Mouse (Mus musculus): Measurements from ENCODE around the gene Cntn1. TPM values are rescaled to one million over a fixed set of nuclear protein-coding genes. Genes with fewer than 3 reads are reported as not detected.
"Not testable (repeated sequence)": the region's sequence is repeated elsewhere in the genome, so short reads cannot be mapped to it uniquely, and the experiment has no call there.

Gene Cntn1
- total RNA-seq, 2 experiments from 2014 or later = 409 to 418 TPM

GRCm38 (mm10) chr15:92268341-92268740 lies 217.4 kb downstream of the Cntn1 start:
- DNase-seq (ENCODE audit: low spot score in 2 of 2) = no peak

- DNase-seq (ENCODE audit: low spot score in 2 of 2) = no peak
These were observed 217.9 kb downstream of the Cntn1 start for GRCm38 (mm10) chr15:92268741-92269322.

GRCm38 (mm10) chr15:92271801-92272365 lies 220.9 kb downstream of the Cntn1 start:
- no peak for DNase-seq (ENCODE audit: low spot score in 2 of 2)

GRCm38 (mm10) chr15:92276826-92277225 lies 225.9 kb downstream of the Cntn1 start:
- no peak for DNase-seq (ENCODE audit: low spot score in 2 of 2)

- no peak for DNase-seq (ENCODE audit: low spot score in 2 of 2)
These were observed 227.0 kb downstream of the Cntn1 start for GRCm38 (mm10) chr15:92277984-92278383.

- peak in 1 of 2 experiments; percentile 10 for DNase-seq (ENCODE audit: low spot score in 2 of 2)
These were observed 230.0 kb downstream of the Cntn1 start for GRCm38 (mm10) chr15:92280966-92281365.

- DNase-seq (ENCODE audit: low spot score in 2 of 2) = no peak
These were observed 236.7 kb downstream of the Cntn1 start for GRCm38 (mm10) chr15:92287616-92288015.

GRCm38 (mm10) chr15:92296479-92296878 lies 245.5 kb downstream of the Cntn1 start:
- no peak for DNase-seq (ENCODE audit: low spot score in 2 of 2)

- DNase-seq (ENCODE audit: low spot score in 2 of 2) = peak; percentile 11 to 64
These were observed 251.8 kb downstream of the Cntn1 start for GRCm38 (mm10) chr15:92302796-92303195.

GRCm38 (mm10) chr15:92304221-92304620 lies 253.3 kb downstream of the Cntn1 start:
- no peak for DNase-seq (ENCODE audit: low spot score in 2 of 2)

GRCm38 (mm10) chr15:92321959-92322358 lies 271.0 kb downstream of the Cntn1 start:
- no peak for DNase-seq (ENCODE audit: low spot score in 2 of 2)

GRCm38 (mm10) chr15:92327111-92327510 lies 276.1 kb downstream of the Cntn1 start:
- DNase-seq (ENCODE audit: low spot score in 2 of 2) = no peak

- no peak for DNase-seq (ENCODE audit: low spot score in 2 of 2)
These were observed 289.3 kb downstream of the Cntn1 start for GRCm38 (mm10) chr15:92340253-92340652.

- DNase-seq (ENCODE audit: low spot score in 2 of 2) = no peak
These were observed 290.5 kb downstream of the Cntn1 start for GRCm38 (mm10) chr15:92341424-92341823.

- DNase-seq (ENCODE audit: low spot score in 2 of 2) = no peak
These were observed 293.3 kb downstream of the Cntn1 start for GRCm38 (mm10) chr15:92344136-92344869.

- no peak for DNase-seq (ENCODE audit: low spot score in 2 of 2)
These were observed 296.5 kb downstream of the Cntn1 start for GRCm38 (mm10) chr15:92347426-92347825.

GRCm38 (mm10) chr15:92347902-92348301 lies 296.9 kb downstream of the Cntn1 start:
- peak in 1 of 2 experiments; percentile 22 for DNase-seq (ENCODE audit: low spot score in 2 of 2)

- DNase-seq (ENCODE audit: low spot score in 2 of 2) = not testable (repeated sequence)
These were observed 297.5 kb downstream of the Cntn1 start for GRCm38 (mm10) chr15:92348453-92348852.

GRCm38 (mm10) chr15:92364153-92364552 lies 313.2 kb downstream of the Cntn1 start:
- no peak for DNase-seq (ENCODE audit: low spot score in 2 of 2)

- no peak for DNase-seq (ENCODE audit: low spot score in 2 of 2)
These were observed 313.6 kb downstream of the Cntn1 start for GRCm38 (mm10) chr15:92364592-92364991.
